Mouse (Mus musculus): ENCODE results near the gene Rhbdd1. TPM values are rescaled to one million over a fixed set of nuclear protein-coding genes. Genes with fewer than 3 reads are reported as not detected.

Rhbdd1 gene
- polyA plus RNA-seq, 1 experiment from 2014 or later = 12.1 TPM

- Histone ChIP-seq H3K27ac (ENCODE audit: low read depth, low read length) (no peak overlapping the region), H3K27me3 (replicated peaks; ENCODE audit: control insufficient read depth, insufficient read depth, low read length) (no peaks in the 10 kb centered on the region), H3K36me3 (ENCODE audit: control insufficient read depth, insufficient read depth, low read length) (no peaks in the 10 kb centered on the region), H3K4me3 (ENCODE audit: low read depth, low read length) (no peak overlapping the region), H3K9me3 (ENCODE audit: control insufficient read depth, low read length) (no peaks in the 10 kb centered on the region), H3K4me1 (replicated peaks; ENCODE audit: control insufficient read depth, insufficient read depth, low read length) (no peaks in the 10 kb centered on the region), H3K9ac (ENCODE audit: low read depth, low read length) (no peak overlapping the region), H3K4me2 (no peak overlapping the region)
- ATAC-seq (replicated peaks; ENCODE audit: low FRiP score) = no peak
- 86% methylated on average over 4 of the region's 4 CpGs for WGBS
- DNase-seq (ENCODE audit: low spot score) = no peak
Observed at GRCm38 (mm10) chr1:82329237-82329953, 13.1 kb downstream of the Rhbdd1 start.

- H3K9ac ChIP-seq (ENCODE audit: low read depth, low read length) = no peak overlapping the region
- no peaks in the 10 kb centered on the region for H3K36me3 ChIP-seq (ENCODE audit: control insufficient read depth, insufficient read depth, low read length)
- no peaks in the 10 kb centered on the region for H3K27me3 ChIP-seq (replicated peaks; ENCODE audit: control insufficient read depth, insufficient read depth, low read length)
- no peaks in the 10 kb centered on the region for H3K4me1 ChIP-seq (replicated peaks; ENCODE audit: control insufficient read depth, insufficient read depth, low read length)
- no peak overlapping the region for H3K4me3 ChIP-seq (ENCODE audit: low read depth, low read length)
- no peak overlapping the region for H3K4me2 ChIP-seq
- no peaks in the 10 kb centered on the region for H3K9me3 ChIP-seq (ENCODE audit: control insufficient read depth, low read length)
- no peak for ATAC-seq (replicated peaks; ENCODE audit: low FRiP score)
- no peak overlapping the region for H3K27ac ChIP-seq (ENCODE audit: low read depth, low read length)
- DNase-seq (ENCODE audit: low spot score) = no peak
Observed at GRCm38 (mm10) chr1:82329954-82330247, 13.6 kb downstream of the Rhbdd1 start.

GRCm38 (mm10) chr1:82334506-82334905 lies 18.3 kb downstream of the Rhbdd1 start:
- Histone ChIP-seq H3K4me2 (no peak overlapping the region), H3K4me3 (ENCODE audit: low read depth, low read length) (no peak overlapping the region), H3K9me3 (ENCODE audit: control insufficient read depth, low read length) (no peaks in the 10 kb centered on the region), H3K9ac (ENCODE audit: low read depth, low read length) (no peak overlapping the region), H3K36me3 (ENCODE audit: control insufficient read depth, insufficient read depth, low read length) (no peaks in the 10 kb centered on the region; the same call in 1 of the 2 replicates), H3K27ac (ENCODE audit: low read depth, low read length) (no peak overlapping the region), H3K27me3 (replicated peaks; ENCODE audit: control insufficient read depth, insufficient read depth, low read length) (no peaks in the 10 kb centered on the region), H3K4me1 (replicated peaks; ENCODE audit: control insufficient read depth, insufficient read depth, low read length) (no peaks in the 10 kb centered on the region; the same call in 1 of the 2 replicates)
- DNase-seq (ENCODE audit: low spot score) = no peak
- WGBS = 91% methylated on average over 3 of the region's 3 CpGs
- ATAC-seq (replicated peaks; ENCODE audit: low FRiP score) = no peak

GRCm38 (mm10) chr1:82353089-82353488 lies 36.8 kb downstream of the Rhbdd1 start:
- ATAC-seq (replicated peaks; ENCODE audit: low FRiP score) = no peak
- no peak overlapping the region for H3K9ac ChIP-seq (ENCODE audit: low read depth, low read length)
- H3K36me3 ChIP-seq (ENCODE audit: control insufficient read depth, insufficient read depth, low read length) = no peaks in the 10 kb centered on the region
- WGBS = 90% methylated on average over 2 of the region's 2 CpGs
- no peak for DNase-seq (ENCODE audit: low spot score)
- no peak overlapping the region for H3K27ac ChIP-seq (ENCODE audit: low read depth, low read length)
- H3K9me3 ChIP-seq (ENCODE audit: control insufficient read depth, low read length) = no peaks in the 10 kb centered on the region
- H3K4me3 ChIP-seq (ENCODE audit: low read depth, low read length) = no peak overlapping the region
- H3K4me2 ChIP-seq = no peak overlapping the region
- H3K27me3 ChIP-seq (replicated peaks; ENCODE audit: control insufficient read depth, insufficient read depth, low read length) = no peaks in the 10 kb centered on the region
- H3K4me1 ChIP-seq (replicated peaks; ENCODE audit: control insufficient read depth, insufficient read depth, low read length) = no peaks in the 10 kb centered on the region

GRCm38 (mm10) chr1:82353755-82354154 lies 37.5 kb downstream of the Rhbdd1 start:
- Histone ChIP-seq H3K27ac (ENCODE audit: low read depth, low read length) (no peak overlapping the region), H3K4me1 (replicated peaks; ENCODE audit: control insufficient read depth, insufficient read depth, low read length) (no peaks in the 10 kb centered on the region), H3K9ac (ENCODE audit: low read depth, low read length) (no peak overlapping the region), H3K9me3 (ENCODE audit: control insufficient read depth, low read length) (no peaks in the 10 kb centered on the region), H3K27me3 (replicated peaks; ENCODE audit: control insufficient read depth, insufficient read depth, low read length) (no peaks in the 10 kb centered on the region), H3K4me2 (no peak overlapping the region), H3K4me3 (ENCODE audit: low read depth, low read length) (no peak overlapping the region), H3K36me3 (ENCODE audit: control insufficient read depth, insufficient read depth, low read length) (no peaks in the 10 kb centered on the region)
- 89% methylated on average over 2 of the region's 2 CpGs for WGBS
- ATAC-seq (replicated peaks; ENCODE audit: low FRiP score) (no peak), DNase-seq (ENCODE audit: low spot score) (no peak)

- ATAC-seq (replicated peaks; ENCODE audit: low FRiP score) (peak; percentile 44; the same call in 1 of the 2 replicates), DNase-seq (ENCODE audit: low spot score) (no peak)
- Histone ChIP-seq H3K9ac (ENCODE audit: low read depth, low read length) (0 out of 2 replicates have a peak overlapping the region, but pooled peaks have one; percentile 20), H3K9me3 (ENCODE audit: control insufficient read depth, low read length) (no peaks in the 10 kb centered on the region), H3K36me3 (ENCODE audit: control insufficient read depth, insufficient read depth, low read length) (no peaks in the 10 kb centered on the region), H3K27ac (ENCODE audit: low read depth, low read length) (peak overlapping the region; percentile 32; the same call in 1 of the 2 replicates), H3K4me3 (ENCODE audit: low read depth, low read length) (no peak overlapping the region), H3K4me1 (replicated peaks; ENCODE audit: control insufficient read depth, insufficient read depth, low read length) (peaks cover 17% of the 10 kb centered on the region), H3K4me2 (no peak overlapping the region), H3K27me3 (replicated peaks; ENCODE audit: control insufficient read depth, insufficient read depth, low read length) (no peaks in the 10 kb centered on the region)
- 66% methylated on average over 20 of the region's 20 CpGs for WGBS
Observed at GRCm38 (mm10) chr1:82358871-82359647, 42.8 kb downstream of the Rhbdd1 start.

GRCm38 (mm10) chr1:82359648-82360026 lies 43.4 kb downstream of the Rhbdd1 start:
- Histone ChIP-seq H3K4me1 (replicated peaks; ENCODE audit: control insufficient read depth, insufficient read depth, low read length) (peaks cover 17% of the 10 kb centered on the region), H3K4me2 (no peak overlapping the region), H3K27ac (ENCODE audit: low read depth, low read length) (peak overlapping the region; percentile 32; the same call in 1 of the 2 replicates), H3K36me3 (ENCODE audit: control insufficient read depth, insufficient read depth, low read length) (no peaks in the 10 kb centered on the region), H3K27me3 (replicated peaks; ENCODE audit: control insufficient read depth, insufficient read depth, low read length) (no peaks in the 10 kb centered on the region), H3K4me3 (ENCODE audit: low read depth, low read length) (no peak overlapping the region), H3K9ac (ENCODE audit: low read depth, low read length) (no peak overlapping the region), H3K9me3 (ENCODE audit: control insufficient read depth, low read length) (no peaks in the 10 kb centered on the region)
- ATAC-seq (replicated peaks; ENCODE audit: low FRiP score) = no peak; the same call in 1 of the 2 replicates
- WGBS = 81% methylated on average over 1 of the region's 1 CpGs
- DNase-seq (ENCODE audit: low spot score) = no peak

- no peak overlapping the region for H3K27ac ChIP-seq (ENCODE audit: low read depth, low read length)
- no peak overlapping the region for H3K9ac ChIP-seq (ENCODE audit: low read depth, low read length)
- H3K9me3 ChIP-seq (ENCODE audit: control insufficient read depth, low read length) = no peaks in the 10 kb centered on the region
- H3K4me2 ChIP-seq = no peak overlapping the region
- ATAC-seq (replicated peaks; ENCODE audit: low FRiP score) (no peak), DNase-seq (ENCODE audit: low spot score) (no peak)
- H3K4me1 ChIP-seq (replicated peaks; ENCODE audit: control insufficient read depth, insufficient read depth, low read length) = peaks cover 17% of the 10 kb centered on the region
- H3K36me3 ChIP-seq (ENCODE audit: control insufficient read depth, insufficient read depth, low read length) = no peaks in the 10 kb centered on the region
- no peak overlapping the region for H3K4me3 ChIP-seq (ENCODE audit: low read depth, low read length)
- WGBS = 90% methylated on average over 4 of the region's 4 CpGs
- no peaks in the 10 kb centered on the region for H3K27me3 ChIP-seq (replicated peaks; ENCODE audit: control insufficient read depth, insufficient read depth, low read length)
Observed at GRCm38 (mm10) chr1:82361240-82361639, 45.0 kb downstream of the Rhbdd1 start.

GRCm38 (mm10) chr1:82362165-82362564 lies 45.9 kb downstream of the Rhbdd1 start:
- no peak for ATAC-seq (replicated peaks; ENCODE audit: low FRiP score)
- Histone ChIP-seq H3K27me3 (replicated peaks; ENCODE audit: control insufficient read depth, insufficient read depth, low read length) (no peaks in the 10 kb centered on the region), H3K36me3 (ENCODE audit: control insufficient read depth, insufficient read depth, low read length) (no peaks in the 10 kb centered on the region), H3K27ac (ENCODE audit: low read depth, low read length) (no peak overlapping the region), H3K9me3 (ENCODE audit: control insufficient read depth, low read length) (no peaks in the 10 kb centered on the region), H3K4me1 (replicated peaks; ENCODE audit: control insufficient read depth, insufficient read depth, low read length) (peaks cover 17% of the 10 kb centered on the region), H3K4me2 (no peak overlapping the region), H3K9ac (ENCODE audit: low read depth, low read length) (no peak overlapping the region), H3K4me3 (ENCODE audit: low read depth, low read length) (no peak overlapping the region)
- DNase-seq (ENCODE audit: low spot score) = no peak
- 82% methylated on average over 6 of the region's 6 CpGs for WGBS

Data from liver, embryonic 11.5 days (tissue).